Mouse (Mus musculus): Measurements from ENCODE around the gene Fbxl12. TPM values are rescaled to one million over a fixed set of nuclear protein-coding genes. Genes with fewer than 3 reads are reported as not detected.
A peak's percentile ranks its signal among the peaks of the same experiment; 100 is the strongest.

Gene Fbxl12
- total and polyA plus RNA-seq, 3 experiments, result 4.0 to 13.7 (median 5.0) TPM

GRCm38 (mm10) chr9:20651602-20652259 is 7.2 kb upstream of the Fbxl12 start, which contains the start of gene Pin1:
Gene Pin1 (plus strand): TSS chr9:20652095.
- in situ Hi-C loops (cut with MboI; ENCODE audit: low pct_ligation_motif_present, low pct_unique_long_range_greater_than_20kb, low sequenced_read_pairs) (no loop called here), dilution Hi-C loops (cut with MboI; ENCODE audit: extremely low pct_ligation_motif_present, extremely low pct_unique_long_range_greater_than_20kb, low sequenced_read_pairs) (no loop called here)
- peak within 1 kb of the TSS; percentile 85 for H3K9ac ChIP-seq (ENCODE audit: insufficient read depth, low read depth)
- peaks cover 44% of the 10 kb centered on the region for H3K79me2 ChIP-seq (replicated peaks; ENCODE audit: control insufficient read depth, extremely low read depth, insufficient read depth, poor library complexity, severe bottlenecking)
- no peak for TF ChIP-seq ZNF384 (IDR thresholded peaks at IDR 0.05; ENCODE audit: low read depth, low read length)
- no peak for TF ChIP-seq BHLHE40 (IDR thresholded peaks at IDR 0.05; ENCODE audit: low read depth, low read length)
- TF ChIP-seq POLR2A (IDR thresholded peaks at IDR 0.05; ENCODE audit: low read depth, low read length), result peak; percentile 90
- TF ChIP-seq ELF1 (IDR thresholded peaks at IDR 0.05; ENCODE audit: low read depth, low read length), result peak; percentile 99
- TF ChIP-seq POLR2AphosphoS2 (IDR thresholded peaks at IDR 0.05; ENCODE audit: low read depth, low read length), result peak; percentile 79; the same call in 1 of the 2 replicates
- no peak for TF ChIP-seq USF1 (IDR thresholded peaks at IDR 0.05; ENCODE audit: low read depth, low read length)
- no peak for TF ChIP-seq JUN (IDR thresholded peaks at IDR 0.05; ENCODE audit: insufficient read depth, low read depth, low read length)
- TF ChIP-seq RCOR1 (conservative IDR thresholded peaks at IDR 0.05; ENCODE audit: low read depth, low read length), result no peak
- TF ChIP-seq NELFE (IDR thresholded peaks at IDR 0.05; ENCODE audit: low read depth, low read length), result peak; percentile 93
- TF ChIP-seq SMC3 (IDR thresholded peaks at IDR 0.05; ENCODE audit: low read depth, low read length), result no peak
- peak; percentile 85; the same call in 1 of the 2 replicates for TF ChIP-seq KAT2A (IDR thresholded peaks at IDR 0.05; ENCODE audit: insufficient replicate concordance, low read length)
- TF ChIP-seq GABPA (IDR thresholded peaks at IDR 0.05; ENCODE audit: insufficient replicate concordance, low read depth, low read length), result no peak
- peak; percentile 90 for TF ChIP-seq TCF12 (IDR thresholded peaks at IDR 0.05; ENCODE audit: low read depth, low read length)
- TF ChIP-seq MAX (IDR thresholded peaks at IDR 0.05; ENCODE audit: low read length), result peak; percentile 72
- no peak for TF ChIP-seq UBTF (IDR thresholded peaks at IDR 0.05; ENCODE audit: low read depth, low read length)
- TF ChIP-seq ZC3H11A (IDR thresholded peaks at IDR 0.05; ENCODE audit: low read depth, low read length), result no peak
- no peak for TF ChIP-seq PAX5 (IDR thresholded peaks at IDR 0.05; ENCODE audit: low read length)
- TF ChIP-seq SIN3A (IDR thresholded peaks at IDR 0.05; ENCODE audit: low read length), result peak; percentile 93
- no peak for TF ChIP-seq ZKSCAN1 (IDR thresholded peaks at IDR 0.05; ENCODE audit: borderline replicate concordance, low read depth, low read length)
- TF ChIP-seq CHD1 (IDR thresholded peaks at IDR 0.05; ENCODE audit: low read depth, low read length), result no peak
- peak; percentile 91 for TF ChIP-seq CHD2 (IDR thresholded peaks at IDR 0.05; ENCODE audit: low read length)
- no peak for TF ChIP-seq RAD21 (IDR thresholded peaks at IDR 0.05; ENCODE audit: low read depth, low read length)
- TF ChIP-seq HCFC1 (IDR thresholded peaks at IDR 0.05; ENCODE audit: low read depth, low read length), result peak; percentile 80
- peak; percentile 32; the same call in 1 of the 2 replicates for TF ChIP-seq E2F4 (IDR thresholded peaks at IDR 0.05; ENCODE audit: insufficient replicate concordance, low read depth, low read length)
- TF ChIP-seq USF2 (conservative IDR thresholded peaks at IDR 0.05; ENCODE audit: low read depth, low read length), result no peak
- TF ChIP-seq TBP (conservative IDR thresholded peaks at IDR 0.05; ENCODE audit: low read depth, low read length), result no peak
- TF ChIP-seq ZMIZ1 (IDR thresholded peaks at IDR 0.05; ENCODE audit: low read depth, low read length), result peak; percentile 92
- no peak for TF ChIP-seq ETS1 (conservative IDR thresholded peaks at IDR 0.05; ENCODE audit: low read depth, low read length)
- no peak for TF ChIP-seq MYC (IDR thresholded peaks at IDR 0.05; ENCODE audit: low read depth, low read length)
- TF ChIP-seq MXI1 (IDR thresholded peaks at IDR 0.05; ENCODE audit: low read depth, low read length), result peak; percentile 100
- no peak for TF ChIP-seq MAZ (IDR thresholded peaks at IDR 0.05; ENCODE audit: low read depth, low read length)
- peak; percentile 73 for TF ChIP-seq NRF1 (IDR thresholded peaks at IDR 0.05; ENCODE audit: low read depth, low read length)
- peak; percentile 64; the same call in 1 of the 2 replicates for TF ChIP-seq MEF2A (IDR thresholded peaks at IDR 0.05; ENCODE audit: borderline replicate concordance, low read depth, low read length)
- TF ChIP-seq CTCF (conservative IDR thresholded peaks at IDR 0.05 in 1 of 2, IDR thresholded peaks at IDR 0.05 in 1 of 2; ENCODE audit: low read depth in 2 of 2, low read length in 2 of 2), result no peak
- no peak for TF ChIP-seq EP300 (IDR thresholded peaks at IDR 0.05; ENCODE audit: low read length)
- TF ChIP-seq MAFK (IDR thresholded peaks at IDR 0.05; ENCODE audit: insufficient replicate concordance, low read length), result no peak
- no peak for TF ChIP-seq JUND (conservative IDR thresholded peaks at IDR 0.05; ENCODE audit: low read depth, low read length)
- TF ChIP-seq IRF4 (IDR thresholded peaks at IDR 0.05; ENCODE audit: low read depth, low read length), result no peak
- peak; percentile 99 for DNase-seq (ENCODE audit: extremely low read depth)
- no peaks in the 10 kb centered on the region for H3K27me3 ChIP-seq (replicated peaks)
- peaks cover 14 to 37% of the 10 kb centered on the region in 2 experiments; a peak in 3 of 4 replicates for H3K4me1 ChIP-seq (ENCODE audit: control insufficient read depth in 1 of 2, insufficient read depth in 2 of 2)
- H3K9me3 ChIP-seq (replicated peaks; ENCODE audit: low read length), result no peaks in the 10 kb centered on the region
- peaks cover 31 to 61% of the 10 kb centered on the region in 2 experiments for H3K36me3 ChIP-seq (replicated peaks in 1 of 2; ENCODE audit: control insufficient read depth in 1 of 2, insufficient read depth in 1 of 2, low read length in 1 of 2)
- H3K4me3 ChIP-seq (replicated peaks in 1 of 3; ENCODE audit: low read depth in 2 of 3, low read length in 2 of 3, poor library complexity in 1 of 3), result peak within 1 kb of the TSS; percentile 92 to 99 (median 97)
- H3K27ac ChIP-seq (ENCODE audit: insufficient read depth, low read depth), result no peak within 1 kb of the TSS; the same call in 1 of the 2 replicates
- peak within 1 kb of the TSS; percentile 98 for H3K4me2 ChIP-seq (ENCODE audit: insufficient read depth, low read depth, poor library complexity, severe bottlenecking)
